Mouse (Mus musculus) ES-CJ7 (cell line): ENCODE measurements around the gene Bcl2l12.
A peak's percentile ranks its signal among the peaks of the same experiment; 100 is the strongest.

Experiments
- DNase-seq: peaks from one replicate; pipeline ENCODE4 v3.0.0; 2011; ENCODE audit warnings: low read depth, low spot score

Gene Bcl2l12

DNA sequence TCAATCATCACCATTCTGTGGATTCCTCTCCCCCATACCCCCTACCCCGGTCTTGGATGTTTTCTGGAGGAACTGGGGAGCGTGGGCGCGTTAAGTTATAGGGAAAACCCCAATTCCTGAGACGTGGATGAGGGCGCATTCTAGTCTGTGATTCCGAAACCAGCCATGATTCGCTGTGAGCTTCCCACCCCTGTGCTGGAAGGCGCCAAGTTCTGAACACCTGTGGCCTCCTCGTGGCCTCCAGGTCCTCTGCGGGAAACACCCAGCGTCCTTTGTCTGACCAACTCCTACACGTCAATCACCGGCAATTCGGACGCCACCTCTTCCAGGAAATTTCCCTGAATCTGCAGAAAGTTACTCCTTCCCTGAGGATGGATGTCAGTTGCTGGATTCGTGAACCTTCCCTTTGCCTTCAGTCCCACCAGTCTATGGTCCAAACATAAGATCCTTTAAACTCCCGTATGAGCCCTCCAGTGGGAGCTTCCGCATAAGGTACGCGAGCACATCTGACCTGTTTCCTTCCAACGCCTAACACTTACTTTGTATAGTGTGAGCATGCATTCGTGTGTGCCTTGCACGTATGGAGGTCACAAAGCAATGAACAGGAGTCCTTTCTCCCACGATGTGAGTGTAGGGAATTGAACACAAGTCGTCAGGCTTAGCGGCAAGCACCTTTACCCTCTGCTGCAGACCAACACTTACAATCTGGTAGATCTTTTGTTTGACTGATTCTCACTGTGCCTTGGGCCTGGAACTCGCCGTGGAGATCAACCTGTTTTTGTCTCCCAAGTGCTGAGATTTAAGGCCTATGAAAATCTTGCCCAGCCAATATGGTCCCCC is 11.4 kb downstream of the Bcl2l12 start:
- DNase-seq: no peak

DNA sequence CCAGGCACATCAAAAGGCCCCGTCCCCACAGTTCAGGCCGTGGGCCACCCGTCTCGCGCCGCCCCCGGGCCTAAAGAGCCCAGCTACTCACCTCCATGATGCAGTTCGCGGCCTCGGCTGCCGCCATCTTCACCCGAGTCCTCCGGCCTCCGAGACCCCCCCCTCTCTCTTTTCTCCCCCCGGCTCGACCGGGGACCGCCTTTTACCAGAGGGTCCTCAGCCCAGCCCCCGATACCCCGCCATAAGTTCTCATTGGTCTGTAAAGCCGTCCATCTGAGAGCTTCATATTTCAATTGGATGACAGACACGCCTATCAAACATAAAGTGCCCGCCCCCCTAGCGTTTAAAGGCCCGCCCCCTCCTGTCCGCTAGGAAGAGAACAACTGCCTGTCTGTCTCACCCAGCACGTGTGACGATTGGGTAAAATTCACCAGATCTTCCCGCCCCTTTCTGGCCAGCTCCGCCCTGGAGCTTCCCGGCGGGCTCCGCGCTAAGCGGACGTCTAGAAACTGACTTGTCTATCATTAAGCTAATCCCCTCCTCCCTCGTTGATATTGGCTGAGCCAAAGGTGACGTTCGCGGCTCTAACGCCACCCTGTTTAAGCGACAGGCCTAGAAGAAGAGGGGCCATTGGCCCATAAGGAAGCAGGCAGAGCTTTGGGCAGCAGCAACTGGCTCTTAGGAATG is 12.2 kb downstream of the Bcl2l12 start, which contains the start of gene Prmt1:
Gene Prmt1 (minus strand): TSS at position 377 of the 687 bp plus-strand sequence.
- peak; percentile 100 for DNase-seq

GRCm38 (mm10) chr7:44985595-44986191 is 12.8 kb downstream of the Bcl2l12 start:
- peak; percentile 93 for DNase-seq

DNA sequence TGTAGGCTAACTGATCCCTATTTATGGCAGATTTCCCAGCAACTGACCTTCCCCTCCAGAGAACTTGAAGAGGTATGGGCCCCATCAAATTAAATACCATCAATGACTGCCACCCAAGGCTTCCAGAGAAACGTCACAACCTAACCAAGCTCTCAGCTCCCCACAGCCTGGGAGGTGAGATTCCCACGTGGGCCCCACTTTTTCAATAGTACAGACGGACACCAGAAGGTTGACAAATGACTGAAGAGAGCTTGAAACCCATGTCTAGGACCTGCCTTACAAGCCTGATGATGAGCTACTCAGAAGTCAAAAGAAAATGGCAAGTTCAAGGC is 13.7 kb downstream of the Bcl2l12 start:
- no peak for DNase-seq

- no peak for DNase-seq
These were observed 14.3 kb downstream of the Bcl2l12 start for GRCm38 (mm10) chr7:44983944-44984832.

GRCm38 (mm10) chr7:44983085-44983484 is 15.4 kb downstream of the Bcl2l12 start:
- peak; percentile 87 for DNase-seq

- DNase-seq: no peak
These were observed 17.0 kb downstream of the Bcl2l12 start for GRCm38 (mm10) chr7:44981539-44981938.

DNA sequence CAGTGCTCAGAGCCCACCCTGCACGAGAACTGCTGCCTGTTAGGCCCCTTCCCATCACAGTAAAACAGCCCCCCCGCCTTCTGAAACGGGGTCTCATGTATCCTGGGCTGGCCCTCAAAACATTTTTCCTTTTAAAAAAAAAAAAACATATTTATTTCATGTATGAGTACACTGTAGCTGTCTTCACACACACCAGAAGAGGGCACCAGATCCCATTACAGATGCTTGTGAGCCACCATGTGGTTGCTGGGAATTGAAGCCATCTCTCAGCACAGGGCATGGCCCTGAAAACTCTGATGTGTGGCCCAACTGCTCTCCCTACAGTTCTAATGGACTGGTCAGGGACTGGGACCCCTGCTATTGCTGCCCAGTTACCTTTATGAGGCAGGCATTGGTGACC is 20.2 kb downstream of the Bcl2l12 start:
- DNase-seq: no peak

DNA sequence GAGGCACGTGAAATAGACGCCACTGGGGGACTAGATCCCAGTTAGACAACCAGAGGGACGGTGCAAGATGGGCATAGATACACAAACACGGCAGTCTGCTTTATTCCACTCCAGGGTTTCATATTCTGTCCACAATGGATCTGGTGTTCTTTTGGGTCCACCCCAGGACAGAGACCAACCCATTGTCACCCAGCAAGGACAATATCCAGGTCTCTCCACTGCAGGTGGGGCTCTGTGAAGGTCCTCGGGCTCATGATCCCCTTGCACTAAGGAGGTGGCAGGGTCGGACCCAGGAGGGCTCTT is 23.4 kb downstream of the Bcl2l12 start:
- no peak for DNase-seq

- peak; percentile 94 for DNase-seq
These were observed 24.0 kb downstream of the Bcl2l12 start, which contains the start of gene Cpt1c for GRCm38 (mm10) chr7:44974383-44975116. TSS of gene Cpt1c (minus strand) at chr7:44974851.

GRCm38 (mm10) chr7:44973415-44974130 is 24.9 kb downstream of the Bcl2l12 start:
- no peak for DNase-seq

- no peak for DNase-seq
These were observed 27.4 kb downstream of the Bcl2l12 start for GRCm38 (mm10) chr7:44971142-44971541.

- DNase-seq: peak; percentile 97
These were observed 28.3 kb downstream of the Bcl2l12 start for GRCm38 (mm10) chr7:44970231-44970691.

GRCm38 (mm10) chr7:44966638-44967037 is 31.9 kb downstream of the Bcl2l12 start:
- DNase-seq: peak; percentile 71

DNA sequence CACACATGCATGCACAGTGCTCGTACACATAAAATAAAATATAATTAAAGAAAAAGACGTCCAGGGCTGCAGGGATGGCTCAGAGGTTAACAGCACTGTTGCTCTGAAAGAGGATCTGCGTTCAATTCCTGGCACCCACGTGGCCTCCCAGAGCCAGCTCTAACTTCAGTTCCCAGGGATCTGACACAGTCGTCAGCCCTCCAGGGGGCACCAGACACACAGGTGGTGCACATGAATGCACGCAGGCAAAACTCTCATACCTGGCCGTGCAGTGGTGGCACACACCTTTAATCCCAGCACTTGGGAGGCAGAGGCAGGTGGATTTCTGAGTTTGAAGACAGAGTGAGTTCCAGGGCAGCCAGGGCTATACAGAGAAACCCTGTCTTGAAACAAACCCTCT is 32.5 kb downstream of the Bcl2l12 start:
- peak; percentile 59 for DNase-seq

DNA sequence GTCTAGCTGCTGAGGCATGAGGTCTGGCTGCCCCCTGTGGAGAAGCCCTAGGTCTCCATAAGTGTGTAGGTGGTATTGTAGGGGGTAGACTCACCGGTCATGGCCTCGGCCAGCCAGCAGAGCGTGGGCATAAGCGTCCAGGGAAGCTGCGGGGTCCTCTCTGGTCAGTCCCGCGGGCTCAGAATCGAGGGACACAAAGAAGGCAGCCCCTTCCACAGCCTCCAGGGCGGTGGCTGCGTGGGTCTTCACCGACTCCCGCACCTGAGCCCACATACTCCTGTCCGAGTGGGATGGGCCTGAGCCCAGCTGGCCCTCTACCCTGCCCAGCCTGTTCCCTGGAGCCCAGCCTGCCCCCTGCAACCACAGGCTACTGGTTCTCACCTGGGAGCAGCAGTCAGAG is 33.5 kb downstream of the Bcl2l12 start:
- no peak for DNase-seq

GRCm38 (mm10) chr7:44962831-44963230 is 35.7 kb downstream of the Bcl2l12 start:
- no peak for DNase-seq

GRCm38 (mm10) chr7:44962337-44962736 is 36.2 kb downstream of the Bcl2l12 start:
- peak; percentile 63 for DNase-seq

GRCm38 (mm10) chr7:44960512-44960910 is 38.0 kb downstream of the Bcl2l12 start:
- no peak for DNase-seq

GRCm38 (mm10) chr7:44959874-44960511 is 38.5 kb downstream of the Bcl2l12 start:
- DNase-seq: no peak
